Mouse (Mus musculus): ENCODE results near the gene Arhgef28.
A peak's percentile ranks its signal among the peaks of the same experiment; 100 is the strongest.

The Arhgef28 gene

DNA sequence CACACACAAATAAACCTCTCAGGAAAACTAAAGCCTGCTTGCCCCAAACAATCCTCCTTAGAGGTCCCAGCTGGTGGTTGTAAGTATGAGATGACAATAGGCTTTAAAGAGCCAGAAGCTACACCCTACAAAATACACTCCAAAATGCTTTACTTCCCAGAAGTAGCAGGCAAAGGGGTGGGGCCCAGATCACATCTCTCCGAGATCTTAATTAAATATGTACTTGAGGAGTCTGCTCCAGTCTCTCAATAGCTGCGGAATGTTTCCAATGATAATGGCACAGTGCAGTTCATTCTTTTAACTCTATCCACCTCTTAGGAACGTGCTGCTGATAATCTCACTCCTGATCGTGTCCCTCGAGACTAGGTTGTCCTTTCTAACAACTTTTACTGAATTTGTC, 240.2 kb downstream of the Arhgef28 start:
- DNase-seq (ENCODE audit: low spot score in 2 of 2) = no peak

- DNase-seq (ENCODE audit: low spot score in 2 of 2) = no peak
Observed at GRCm38 (mm10) chr13:97964892-97965424, 241.3 kb downstream of the Arhgef28 start.

DNA sequence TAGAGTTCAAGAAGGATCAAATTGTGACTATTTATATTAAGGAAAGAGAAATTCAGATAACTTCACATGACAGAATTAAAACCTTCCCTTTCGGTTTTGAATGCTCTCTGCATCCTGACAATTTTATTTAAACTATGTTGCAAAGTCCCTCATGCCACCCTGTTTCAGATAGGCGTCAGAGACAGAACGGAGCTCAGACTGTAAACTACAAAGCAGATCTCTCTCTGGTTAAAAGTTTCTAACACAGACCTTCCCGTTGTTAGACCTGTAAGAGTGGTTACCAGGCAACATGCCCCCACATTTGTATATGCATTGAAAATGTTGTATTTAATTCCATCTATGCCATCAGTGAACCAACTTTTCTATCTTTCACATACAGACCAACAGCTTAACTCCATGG, 246.1 kb downstream of the Arhgef28 start:
- DNase-seq (ENCODE audit: low spot score in 2 of 2) = no peak

DNA sequence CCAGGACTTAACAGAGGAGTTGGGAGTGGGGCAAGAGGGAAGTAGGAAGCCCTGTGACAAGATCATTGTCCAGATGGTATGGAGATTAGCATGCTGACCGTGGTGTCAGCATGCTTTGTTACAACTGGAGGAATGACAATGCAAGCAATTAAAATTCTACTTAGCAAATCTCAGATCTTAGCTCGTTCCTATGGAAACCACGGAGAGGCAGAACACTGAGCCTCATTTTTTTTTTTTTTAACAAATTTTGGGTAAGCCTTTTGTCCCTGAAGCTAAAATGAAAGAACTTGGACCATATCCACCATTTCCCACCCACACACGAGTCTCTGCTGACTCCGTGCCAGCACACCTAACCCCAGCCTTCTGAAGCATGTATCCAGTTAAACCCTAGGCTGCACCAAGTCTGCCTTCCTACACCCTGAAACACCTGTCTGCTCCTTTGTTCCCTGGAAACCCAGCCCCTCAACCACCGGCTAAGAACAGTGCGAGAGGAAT, 246.8 kb downstream of the Arhgef28 start:
- peak; percentile 32 to 49 for DNase-seq (ENCODE audit: low spot score in 2 of 2)

DNA sequence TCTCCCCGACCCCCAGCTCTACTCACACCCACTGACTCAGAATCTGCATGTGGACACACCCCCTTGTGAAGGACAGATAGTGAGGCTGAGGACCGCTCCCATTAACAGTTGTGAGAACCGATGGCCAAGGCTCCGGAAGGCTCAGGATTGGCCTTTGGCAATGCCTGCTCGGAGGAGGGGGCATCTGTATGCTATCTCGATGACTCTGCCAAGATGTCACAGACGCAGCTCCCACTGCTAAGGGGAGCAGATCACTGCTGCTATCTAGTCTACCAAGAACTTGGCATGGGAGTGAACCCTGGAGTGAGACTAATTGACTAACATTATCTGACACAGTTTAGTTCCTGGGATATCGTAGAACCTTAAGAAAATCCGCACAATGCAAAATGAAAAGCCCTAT, 250.5 kb downstream of the Arhgef28 start:
- no peak for DNase-seq (ENCODE audit: low spot score in 2 of 2)

GRCm38 (mm10) chr13:97954956-97955496, 251.2 kb downstream of the Arhgef28 start:
- DNase-seq (ENCODE audit: low spot score in 2 of 2) = no peak

DNA sequence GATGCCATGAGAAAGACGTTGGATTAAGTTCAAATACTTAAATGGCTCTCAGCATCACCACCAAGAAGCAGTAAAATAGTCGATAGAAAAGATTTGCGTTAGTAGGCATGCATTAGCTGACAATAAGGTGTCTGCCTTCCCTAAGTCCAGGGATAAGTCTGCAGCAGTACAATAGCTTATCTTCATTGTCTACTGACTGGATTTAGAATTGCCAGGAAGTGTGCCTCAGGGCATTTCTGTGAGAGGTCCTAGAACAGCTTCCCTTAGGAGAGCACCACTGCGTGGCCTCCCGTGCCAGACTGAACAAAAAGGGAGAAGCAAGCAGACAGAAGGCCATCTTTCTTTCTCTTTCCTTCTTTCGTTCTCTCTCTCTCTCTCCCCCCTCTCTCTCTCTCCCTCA, 252.2 kb downstream of the Arhgef28 start:
- DNase-seq (ENCODE audit: low spot score in 2 of 2) = no peak

DNA sequence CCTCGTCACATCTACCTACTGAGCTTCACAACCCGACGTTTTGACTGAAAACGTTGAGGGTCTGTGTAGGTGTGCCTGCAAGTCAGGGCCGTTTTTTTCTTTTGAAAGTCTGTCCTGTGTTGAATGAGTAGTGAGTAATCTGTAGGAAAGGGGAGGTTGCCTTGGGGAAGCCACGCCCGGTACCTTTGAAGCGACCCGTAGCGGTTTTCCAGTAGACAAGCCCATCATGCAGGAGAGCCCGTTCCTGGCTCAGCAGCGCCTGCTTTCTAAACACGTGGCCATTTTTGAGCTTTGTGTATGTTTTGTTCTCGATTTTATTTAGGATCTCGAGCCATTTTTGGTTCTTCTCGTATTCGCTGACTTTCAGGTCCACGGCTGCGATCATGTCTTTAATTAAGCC, 252.7 kb downstream of the Arhgef28 start:
- no peak for DNase-seq (ENCODE audit: low spot score in 2 of 2)

DNA sequence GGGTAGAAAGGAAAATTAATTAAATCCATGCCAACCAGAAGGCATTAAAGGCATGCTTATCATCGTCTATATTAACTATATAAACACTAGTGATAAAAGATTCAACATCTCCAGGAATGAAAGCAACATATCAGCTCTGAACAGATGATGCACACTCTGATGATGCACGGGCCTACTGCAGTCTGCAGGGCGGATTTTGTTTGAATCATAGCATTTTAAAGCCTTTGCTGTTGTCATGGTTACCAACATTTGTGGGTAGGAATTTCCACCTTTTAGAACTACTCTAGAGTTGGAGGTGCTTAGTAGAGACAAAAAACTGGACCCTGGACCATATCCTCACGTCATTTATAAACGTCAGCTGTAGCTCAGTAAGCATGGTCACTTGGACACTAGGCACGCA, 257.4 kb downstream of the Arhgef28 start:
- DNase-seq (ENCODE audit: low spot score in 2 of 2) = no peak

DNA sequence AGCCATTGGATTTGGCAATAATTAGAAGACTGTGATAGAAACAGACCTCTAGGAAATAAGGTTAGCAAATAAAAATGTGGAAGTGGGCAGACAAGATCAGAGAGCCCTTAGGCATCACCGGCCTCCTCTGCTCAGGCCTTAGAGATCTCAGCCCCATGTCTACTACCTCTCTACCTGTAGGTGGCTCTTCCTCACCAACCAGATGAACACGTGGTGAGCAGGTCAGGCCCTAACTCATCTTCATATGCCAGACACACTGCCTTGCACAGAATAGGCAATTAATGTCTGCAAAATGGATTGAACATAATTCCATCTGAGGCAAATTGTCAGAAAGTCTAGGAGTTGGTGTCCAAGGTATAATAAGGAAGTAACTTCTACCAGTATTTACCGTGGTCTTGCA, 258.6 kb downstream of the Arhgef28 start:
- DNase-seq (ENCODE audit: low spot score in 2 of 2) = no peak

- DNase-seq (ENCODE audit: low spot score in 2 of 2) = no peak
Observed at GRCm38 (mm10) chr13:97946422-97946821, 259.8 kb downstream of the Arhgef28 start.

DNA sequence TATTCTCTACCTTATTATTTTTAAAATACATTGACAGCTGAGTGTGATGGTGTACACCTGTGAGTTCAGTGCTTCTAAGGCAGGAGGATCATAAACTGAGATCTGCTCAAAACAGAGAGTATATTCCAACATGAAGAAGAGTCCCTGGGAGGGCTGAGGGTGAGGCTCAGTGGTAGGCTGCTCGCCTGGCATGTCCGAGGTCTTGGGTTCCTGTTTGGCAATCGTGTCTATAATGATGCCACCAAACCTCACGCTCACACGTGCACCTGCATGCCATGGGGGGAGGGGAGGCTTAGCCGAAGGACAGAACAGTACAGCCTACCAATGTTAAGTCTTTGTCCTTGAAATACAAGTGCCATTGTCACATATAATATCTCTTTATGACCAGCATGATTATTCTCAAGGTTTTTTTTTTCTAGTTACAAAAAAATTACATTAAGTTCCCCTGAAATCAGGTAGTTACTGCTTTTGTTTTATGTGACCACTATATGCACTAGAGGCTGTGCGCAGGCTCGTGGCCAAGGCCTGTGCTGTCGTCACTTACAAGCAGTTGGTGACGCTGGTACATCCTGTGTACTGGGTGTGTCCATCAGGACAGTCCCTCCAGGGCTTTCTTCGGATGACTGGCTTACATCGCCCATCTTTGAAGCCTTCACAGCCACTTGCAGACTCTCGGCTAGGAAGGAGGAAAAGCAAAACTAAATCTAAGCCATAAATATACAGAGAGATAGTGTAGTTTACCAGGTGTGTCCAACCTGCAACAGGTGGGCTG, 264.1 kb downstream of the Arhgef28 start:
- no peak for DNase-seq (ENCODE audit: low spot score in 2 of 2)

- no peak for DNase-seq (ENCODE audit: low spot score in 2 of 2)
Observed at GRCm38 (mm10) chr13:97941099-97941498, 265.1 kb downstream of the Arhgef28 start.

DNA sequence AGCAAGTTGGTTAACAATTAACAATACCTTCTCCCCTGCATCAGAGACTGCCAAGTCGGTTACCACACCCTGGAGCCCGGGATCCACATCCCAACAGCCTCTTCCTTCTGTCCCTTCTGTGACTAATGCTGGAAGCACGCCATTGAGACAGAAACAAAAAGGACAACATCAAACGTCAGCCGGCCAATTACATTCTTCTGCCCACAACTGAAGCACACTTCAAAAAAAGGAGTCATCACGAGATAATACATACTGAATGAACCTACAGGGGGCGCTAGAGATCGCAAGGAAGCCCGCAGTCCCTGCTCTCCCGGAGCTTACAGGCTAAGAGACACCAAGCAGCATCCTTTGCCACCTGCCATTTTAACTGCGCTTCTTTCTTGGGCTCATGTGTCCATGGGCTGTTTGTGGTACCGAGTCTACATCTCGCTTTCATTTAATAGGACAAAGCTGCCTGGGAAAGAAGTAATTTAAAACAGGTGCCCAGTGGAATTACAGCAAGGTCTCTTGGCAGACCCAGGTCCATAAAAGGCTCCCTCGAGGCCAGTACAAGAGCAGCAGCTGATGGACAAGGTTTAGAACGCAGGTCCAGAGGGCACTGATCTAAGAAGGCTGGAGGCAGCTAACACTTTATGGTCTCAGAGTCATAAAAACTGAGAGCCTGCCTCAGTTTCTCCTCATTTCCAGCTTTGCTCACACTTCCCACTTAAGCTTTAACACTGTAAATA, 266.6 kb downstream of the Arhgef28 start:
- DNase-seq (ENCODE audit: low spot score in 2 of 2) = no peak

GRCm38 (mm10) chr13:97938596-97939297, 267.5 kb downstream of the Arhgef28 start:
- peak; percentile 94 to 96 for DNase-seq (ENCODE audit: low spot score in 2 of 2)

- peak; percentile 41 to 79 for DNase-seq (ENCODE audit: low spot score in 2 of 2)
Observed at GRCm38 (mm10) chr13:97937919-97938318, 268.3 kb downstream of the Arhgef28 start.

DNA sequence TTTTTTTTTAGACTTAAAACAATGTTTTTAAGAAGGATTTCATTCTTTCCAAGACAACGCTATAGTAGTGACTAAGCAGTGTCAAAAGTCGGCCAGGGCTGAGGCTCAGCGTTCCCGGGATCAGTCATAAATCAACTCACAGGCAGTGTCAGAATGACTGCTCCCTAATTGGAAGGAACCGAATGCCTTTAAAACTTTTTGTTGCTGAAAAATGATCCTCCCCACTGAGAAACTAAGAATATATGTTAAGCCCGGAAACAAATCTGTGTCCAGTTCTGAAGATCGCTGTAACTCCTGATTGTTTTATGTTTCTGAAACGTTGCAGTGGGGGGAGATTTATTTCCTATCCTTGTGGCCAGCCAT, 278.1 kb downstream of the Arhgef28 start:
- DNase-seq (ENCODE audit: low spot score in 2 of 2) = no peak

GRCm38 (mm10) chr13:97927376-97928134, 278.7 kb downstream of the Arhgef28 start:
- DNase-seq (ENCODE audit: low spot score in 2 of 2) = no peak

DNA sequence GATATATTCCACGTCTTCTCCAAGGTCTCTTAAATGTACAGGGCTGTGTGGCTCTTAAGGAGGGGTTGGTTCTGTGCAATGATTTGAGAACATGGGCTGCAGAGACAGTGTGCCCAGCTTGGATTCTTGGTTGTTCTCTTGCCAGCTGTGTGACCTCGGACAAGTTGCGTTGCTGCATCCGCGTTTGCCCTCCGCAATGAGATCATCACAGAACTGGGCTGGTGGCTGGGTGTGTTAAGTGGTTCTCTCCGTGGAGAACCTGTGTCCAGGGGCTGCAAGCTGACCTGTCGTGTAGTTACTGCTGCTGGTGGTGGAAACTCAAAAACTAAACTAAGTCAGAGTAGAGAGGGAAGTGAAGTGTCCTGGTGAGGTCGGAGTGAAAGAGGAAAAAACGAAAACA, 279.9 kb downstream of the Arhgef28 start:
- no peak for DNase-seq (ENCODE audit: low spot score in 2 of 2)

- DNase-seq (ENCODE audit: low spot score in 2 of 2) = no peak
Observed at GRCm38 (mm10) chr13:97923009-97923408, 283.2 kb downstream of the Arhgef28 start.

DNA sequence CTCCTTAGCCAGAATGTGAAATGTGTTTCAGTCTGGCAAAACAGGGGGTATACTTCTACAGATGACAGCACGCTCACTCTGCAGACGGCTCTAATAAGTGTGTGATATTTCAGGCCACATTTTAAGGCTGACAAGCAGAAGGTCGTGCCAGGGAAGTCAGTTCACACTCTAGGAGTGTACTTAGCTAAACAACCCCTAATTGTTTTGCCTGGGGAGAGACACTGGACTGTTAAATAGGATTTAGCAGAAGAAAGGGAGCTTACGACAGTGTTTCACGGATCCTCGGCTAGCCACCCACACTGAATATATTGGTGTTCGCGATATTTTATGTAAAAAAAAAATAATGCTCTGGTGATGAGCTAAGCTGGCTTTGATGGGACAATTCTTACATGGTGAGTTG, 286.6 kb downstream of the Arhgef28 start:
- no peak for DNase-seq (ENCODE audit: low spot score in 2 of 2)

Data from right cerebral cortex, adult 2 months (tissue).